Mouse (Mus musculus) myocyte (in vitro differentiated cells): ENCODE results near the gene Fgr.

Source experiments
- POLR2A ChIP-seq: IDR thresholded peaks from one replicate; pipeline ENCODE4 v1.6.1; 2011; ENCODE audit warnings: low read depth, mild to moderate bottlenecking, control low read depth, moderate library complexity; ENCODE audit not compliant: insufficient read length
- SRF ChIP-seq: IDR thresholded peaks from one replicate; pipeline ENCODE4 v1.6.1; 2011; ENCODE audit warnings: low read depth; ENCODE audit not compliant: control insufficient read depth, insufficient read length
- TCF12 ChIP-seq: IDR thresholded peaks from one replicate; pipeline ENCODE4 v1.6.1; 2011; ENCODE audit warnings: mild to moderate bottlenecking, control low read depth; ENCODE audit not compliant: poor library complexity, insufficient read depth, severe bottlenecking
- TCF3 ChIP-seq: IDR thresholded peaks from one replicate; pipeline ENCODE4 v1.6.1; 2011; ENCODE audit warnings: low read depth, control low read depth; ENCODE audit not compliant: insufficient read length
- USF1 ChIP-seq: IDR thresholded peaks from one replicate; pipeline ENCODE4 v1.6.1; 2011; ENCODE audit warnings: low read depth, mild to moderate bottlenecking, control low read depth, moderate library complexity

- no peak for TF ChIP-seq USF1
- no peak for TF ChIP-seq TCF12
- TF ChIP-seq POLR2A: no peak
- no peak for TF ChIP-seq TCF3
- no peak for TF ChIP-seq SRF
Measured at GRCm38 (mm10) chr4:133039832-133040231, 65.9 kb downstream of the Fgr start.
